Mouse (Mus musculus): ENCODE data around the gene Flt4. TPM values are rescaled to one million over a fixed set of nuclear protein-coding genes. Genes with fewer than 3 reads are reported as not detected.
"Not testable (repeated sequence)": the region's sequence is repeated elsewhere in the genome, so short reads cannot be mapped to it uniquely, and the experiment has no call there.

Flt4 gene
- 4.1 and 4.5 TPM in 2 replicates for polyA plus RNA-seq (2015; fragmentation: Nextera tagmentation; extraction: Ambion mirVana)

- 0 out of 2 replicates have a peak, but pooled peaks have one; percentile 33 for ATAC-seq (ENCODE audit: insufficient number of reproducible peaks, insufficient read depth, low FRiP score, low TSS enrichment, low read depth)
- WGBS: 5% methylated on average over 51 of the region's 61 CpGs
- Histone ChIP-seq H3K4me3 (peak within 1 kb of the TSS; percentile 47), H3K9ac (0 out of 2 replicates have a peak within 1 kb of the TSS, but pooled peaks have one; percentile 44), H3K27me3 (peaks cover 75% of the 10 kb centered on the region), H3K4me2 (peak within 1 kb of the TSS; percentile 70)
- not testable (repeated sequence) for H3K36me3 ChIP-seq, H3K27ac ChIP-seq, H3K9me3 ChIP-seq, H3K4me1 ChIP-seq
Observed at GRCm38 (mm10) chr11:49608938-49609867, at the start of gene Flt4. TSS of gene Flt4 (plus strand) at chr11:49609263.

- WGBS: 35% methylated on average over 2 of the region's 2 CpGs
- ATAC-seq (ENCODE audit: insufficient number of reproducible peaks, insufficient read depth, low FRiP score, low TSS enrichment, low read depth); H3K4me2 ChIP-seq; H3K36me3 ChIP-seq; H3K4me1 ChIP-seq; H3K9ac ChIP-seq; H3K27ac ChIP-seq; H3K9me3 ChIP-seq; H3K27me3 ChIP-seq; H3K4me3 ChIP-seq: not testable (repeated sequence)
Observed at GRCm38 (mm10) chr11:49575054-49575453, 34.0 kb upstream of the Flt4 start.

GRCm38 (mm10) chr11:49580452-49580851 is 28.6 kb upstream of the Flt4 start:
- not testable (repeated sequence) for H3K4me3 ChIP-seq; H3K9ac ChIP-seq; H3K27ac ChIP-seq; H3K9me3 ChIP-seq; H3K36me3 ChIP-seq; H3K4me2 ChIP-seq; ATAC-seq (ENCODE audit: insufficient number of reproducible peaks, insufficient read depth, low FRiP score, low TSS enrichment, low read depth); H3K4me1 ChIP-seq; H3K27me3 ChIP-seq
- 85% methylated on average over 8 of the region's 8 CpGs for WGBS

- ATAC-seq (ENCODE audit: insufficient number of reproducible peaks, insufficient read depth, low FRiP score, low TSS enrichment, low read depth): no peak
- Histone ChIP-seq H3K27me3 (no peaks in the 10 kb centered on the region), H3K27ac (no peak overlapping the region), H3K4me1 (no peaks in the 10 kb centered on the region), H3K4me2 (no peak overlapping the region), H3K9ac (no peak overlapping the region), H3K4me3 (no peak overlapping the region), H3K9me3 (no peaks in the 10 kb centered on the region), H3K36me3 (no peaks in the 10 kb centered on the region)
- 92% methylated on average over 19 of the region's 19 CpGs for WGBS
Observed at GRCm38 (mm10) chr11:49590213-49590612, 18.9 kb upstream of the Flt4 start.

- not testable (repeated sequence) for H3K4me2 ChIP-seq; H3K4me1 ChIP-seq; H3K27ac ChIP-seq; H3K4me3 ChIP-seq; H3K36me3 ChIP-seq; H3K27me3 ChIP-seq; H3K9ac ChIP-seq; ATAC-seq (ENCODE audit: insufficient number of reproducible peaks, insufficient read depth, low FRiP score, low TSS enrichment, low read depth); H3K9me3 ChIP-seq
- 70% methylated on average over 2 of the region's 2 CpGs for WGBS
Observed at GRCm38 (mm10) chr11:49597149-49597548, 11.9 kb upstream of the Flt4 start.

- H3K27ac ChIP-seq; H3K4me1 ChIP-seq; H3K4me3 ChIP-seq; H3K4me2 ChIP-seq; H3K36me3 ChIP-seq; ATAC-seq (ENCODE audit: insufficient number of reproducible peaks, insufficient read depth, low FRiP score, low TSS enrichment, low read depth); H3K9me3 ChIP-seq; H3K9ac ChIP-seq: not testable (repeated sequence)
- H3K27me3 ChIP-seq: peaks cover 66% of the 10 kb centered on the region
- WGBS: 82% methylated on average over 5 of the region's 5 CpGs
Observed at GRCm38 (mm10) chr11:49608306-49608705, 757 bp upstream of the Flt4 start.

GRCm38 (mm10) chr11:49609868-49610824 is 1.1 kb downstream of the Flt4 start:
- Histone ChIP-seq H3K4me2 (peak overlapping the region; percentile 70), H3K9ac (0 out of 2 replicates have a peak overlapping the region, but pooled peaks have one; percentile 44), H3K4me3 (peak overlapping the region; percentile 47), H3K27me3 (peaks cover 84% of the 10 kb centered on the region)
- ATAC-seq (ENCODE audit: insufficient number of reproducible peaks, insufficient read depth, low FRiP score, low TSS enrichment, low read depth): peak; percentile 4; the same call in 1 of the 2 replicates
- not testable (repeated sequence) for H3K27ac ChIP-seq, H3K4me1 ChIP-seq, H3K9me3 ChIP-seq, H3K36me3 ChIP-seq
- 2% methylated on average over 50 of the region's 52 CpGs for WGBS

- WGBS: 7% methylated on average over 3 of the region's 3 CpGs
- not testable (repeated sequence) for ATAC-seq (ENCODE audit: insufficient number of reproducible peaks, insufficient read depth, low FRiP score, low TSS enrichment, low read depth); H3K9ac ChIP-seq; H3K9me3 ChIP-seq; H3K4me1 ChIP-seq; H3K4me3 ChIP-seq; H3K4me2 ChIP-seq; H3K27ac ChIP-seq; H3K36me3 ChIP-seq
- H3K27me3 ChIP-seq: peaks cover 87% of the 10 kb centered on the region
Observed at GRCm38 (mm10) chr11:49611349-49611748, 2.3 kb downstream of the Flt4 start.

- Histone ChIP-seq H3K9ac (no peak overlapping the region), H3K36me3 (no peaks in the 10 kb centered on the region), H3K27ac (no peak overlapping the region), H3K9me3 (no peaks in the 10 kb centered on the region), H3K4me1 (peaks cover 6% of the 10 kb centered on the region; the same call in 1 of the 2 replicates), H3K4me2 (no peak overlapping the region), H3K27me3 (peaks cover 79% of the 10 kb centered on the region), H3K4me3 (no peak overlapping the region)
- 45% methylated on average over 3 of the region's 3 CpGs for WGBS
- no peak for ATAC-seq (ENCODE audit: insufficient number of reproducible peaks, insufficient read depth, low FRiP score, low TSS enrichment, low read depth)
Observed at GRCm38 (mm10) chr11:49612154-49612553, 3.1 kb downstream of the Flt4 start.

- no peak overlapping the region for H3K9ac ChIP-seq
- ATAC-seq (ENCODE audit: insufficient number of reproducible peaks, insufficient read depth, low FRiP score, low TSS enrichment, low read depth): no peak; the same call in 1 of the 2 replicates
- H3K4me3 ChIP-seq: no peak overlapping the region
- H3K4me1 ChIP-seq: peaks cover 6% of the 10 kb centered on the region; the same call in 1 of the 2 replicates
- H3K36me3 ChIP-seq: no peaks in the 10 kb centered on the region
- H3K27ac ChIP-seq: no peak overlapping the region
- no peaks in the 10 kb centered on the region for H3K9me3 ChIP-seq
- no peak overlapping the region for H3K4me2 ChIP-seq
- 7% methylated on average over 10 of the region's 10 CpGs for WGBS
- H3K27me3 ChIP-seq: peaks cover 67% of the 10 kb centered on the region
Observed at GRCm38 (mm10) chr11:49613349-49613748, 4.3 kb downstream of the Flt4 start.

All from embryonic facial prominence, embryonic 13.5 days (tissue).